Mouse (Mus musculus) hindbrain, embryonic 11.5 days (tissue): ENCODE data around the gene Plpp1. TPM values are rescaled to one million over a fixed set of nuclear protein-coding genes. Genes with fewer than 3 reads are reported as not detected.

Source experiments
- ATAC-seq: fragments of 200-750 bp; cut with Nextera tagmentation; 2 replicates; pipeline ENCODE4 v1.8.0; 2017; ENCODE audit warnings: mild to moderate bottlenecking, moderate TSS enrichment, moderate library complexity; ENCODE audit not compliant: low FRiP score
- DNase-seq: peaks from one replicate; pipeline ENCODE4 v3.0.0-alpha.2; 2015; ENCODE audit warnings: low spot score
- H3K27ac ChIP-seq: fragments of 300-500 bp; sonication (generic); 2 replicates; pipeline ENCODE4 v1.5.1; 2014; ENCODE audit warnings: mild to moderate bottlenecking, low read depth, low read length
- H3K27me3 ChIP-seq: fragments of 300-500 bp; sonication (generic); 2 replicates; pipeline ENCODE4 v1.6.1; 2014; ENCODE audit warnings: mild to moderate bottlenecking, low read length, moderate library complexity, mixed read lengths; ENCODE audit not compliant: control insufficient read depth, insufficient read depth
- H3K36me3 ChIP-seq: fragments of 300-500 bp; sonication (generic); 2 replicates; pipeline ENCODE4 v1.6.1; 2014; ENCODE audit warnings: mild to moderate bottlenecking, low read length, moderate library complexity, mixed read lengths; ENCODE audit not compliant: control insufficient read depth, insufficient read depth
- H3K4me1 ChIP-seq: fragments of 300-500 bp; sonication (generic); replicated peaks from 2 replicates; pipeline ENCODE4 v1.6.1; 2014; ENCODE audit warnings: low read length, mixed read lengths; ENCODE audit not compliant: control insufficient read depth, insufficient read depth
- H3K4me2 ChIP-seq: fragments of 300-500 bp; sonication (generic); replicated peaks from 2 replicates; pipeline ENCODE4 v1.6.1; 2014; ENCODE audit warnings: mild to moderate bottlenecking, low read depth, low read length
- H3K4me3 ChIP-seq: fragments of 300-500 bp; sonication (generic); 2 replicates; pipeline ENCODE4 v1.5.1; 2014; ENCODE audit warnings: low read depth, low read length
- H3K9ac ChIP-seq: fragments of 300-500 bp; sonication (generic); 2 replicates; pipeline ENCODE4 v1.6.1; 2014; ENCODE audit warnings: low read depth, low read length
- H3K9me3 ChIP-seq: fragments of 300-500 bp; sonication (generic); 2 replicates; pipeline ENCODE4 v1.6.1; 2016; ENCODE audit warnings: low read length; ENCODE audit not compliant: control insufficient read depth
- WGBS: fragments of 180-500 bp; shearing (Covaris S2); extraction: QIAGEN DNeasy Blood & Tissue Kit; methylation state at CpG from one replicate; pipeline ENCODE4 v1.1.7; 2014; 5-methylcytosine and 5-hydroxymethylcytosine counted together
- polyA plus RNA-seq: library from polyadenylated mRNA; unstranded; fragments of >200 nt; fragmentation: Nextera tagmentation; extraction: Ambion mirVana; gene quantifications from 2 replicates; pipeline ENCODE4 v1.2.1, GENCODE M21; 2014

The Plpp1 gene
- polyA plus RNA-seq, 1 experiment from 2014 or later, result 24.0 TPM

DNA sequence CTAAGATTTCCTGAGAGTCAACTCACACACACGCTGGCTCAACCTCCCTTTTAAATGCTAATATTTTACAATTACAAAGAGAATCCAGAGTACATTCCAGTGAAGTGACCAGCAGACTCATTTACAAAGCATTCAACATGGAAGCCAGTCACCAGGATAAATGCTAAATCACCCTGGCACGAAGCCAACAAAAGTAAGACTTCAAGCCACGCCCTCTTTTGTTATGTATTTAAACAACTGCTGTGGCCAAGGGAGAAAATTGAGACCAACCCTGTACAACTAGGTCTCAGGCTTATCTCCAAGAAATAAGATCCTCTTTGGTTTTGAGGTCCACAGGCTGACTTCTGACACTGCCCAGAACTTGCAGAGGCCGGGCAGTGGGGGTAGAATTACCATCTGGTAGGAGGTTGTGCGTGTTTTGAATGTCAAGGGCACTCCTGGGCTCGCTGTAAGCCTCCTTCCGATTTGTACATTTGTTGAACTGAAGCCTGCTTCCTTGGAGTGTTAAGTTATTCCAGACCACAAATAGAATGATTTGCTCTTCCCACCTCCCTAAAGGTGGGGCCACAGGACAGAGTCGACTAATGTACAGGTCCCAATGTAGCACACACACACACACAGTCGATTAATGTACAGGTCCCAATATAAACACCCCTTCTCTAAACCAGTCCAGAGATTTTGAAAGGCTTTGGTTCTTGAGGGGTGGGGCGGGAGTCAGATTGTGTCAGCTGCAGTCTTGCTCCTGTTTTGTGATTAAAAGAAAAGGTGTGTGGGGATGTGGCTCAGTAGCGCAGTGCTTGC, 29.9 kb upstream of the Plpp1 start:
- peak; percentile 66 for DNase-seq
- Histone ChIP-seq H3K9ac (no peak overlapping the region), H3K27ac (no peak overlapping the region), H3K4me2 (no peak overlapping the region), H3K36me3 (no peaks in the 10 kb centered on the region), H3K4me3 (no peak overlapping the region), H3K4me1 (no peaks in the 10 kb centered on the region), H3K9me3 (peaks cover 11% of the 10 kb centered on the region), H3K27me3 (no peaks in the 10 kb centered on the region)
- 27% methylated on average over 11 of the region's 11 CpGs for WGBS
- peak; percentile 78 for ATAC-seq

GRCm38 (mm10) chr13:112771447-112772208, 29.0 kb upstream of the Plpp1 start:
- no peaks in the 10 kb centered on the region for H3K27me3 ChIP-seq
- no peak overlapping the region for H3K4me3 ChIP-seq
- no peak overlapping the region for H3K9ac ChIP-seq
- no peaks in the 10 kb centered on the region for H3K36me3 ChIP-seq
- no peak for ATAC-seq
- no peak overlapping the region for H3K4me2 ChIP-seq
- DNase-seq, result no peak
- no peak overlapping the region for H3K27ac ChIP-seq
- peaks cover 11% of the 10 kb centered on the region for H3K9me3 ChIP-seq
- no peaks in the 10 kb centered on the region for H3K4me1 ChIP-seq
- WGBS, result 50% methylated on average over 15 of the region's 15 CpGs

GRCm38 (mm10) chr13:112772252-112772651, 28.3 kb upstream of the Plpp1 start:
- ATAC-seq, result no peak
- Histone ChIP-seq H3K9me3 (peaks cover 8% of the 10 kb centered on the region), H3K4me3 (no peak overlapping the region), H3K36me3 (no peaks in the 10 kb centered on the region), H3K4me1 (no peaks in the 10 kb centered on the region), H3K27me3 (no peaks in the 10 kb centered on the region), H3K27ac (no peak overlapping the region), H3K9ac (no peak overlapping the region), H3K4me2 (no peak overlapping the region)
- 61% methylated on average over 11 of the region's 11 CpGs for WGBS
- DNase-seq, result peak; percentile 14

GRCm38 (mm10) chr13:112772861-112773260, 27.7 kb upstream of the Plpp1 start:
- Histone ChIP-seq H3K4me1 (no peaks in the 10 kb centered on the region), H3K4me3 (no peak overlapping the region), H3K27me3 (no peaks in the 10 kb centered on the region), H3K27ac (no peak overlapping the region), H3K9ac (no peak overlapping the region), H3K36me3 (no peaks in the 10 kb centered on the region), H3K4me2 (no peak overlapping the region), H3K9me3 (peaks cover 2% of the 10 kb centered on the region)
- DNase-seq, result no peak
- 83% methylated on average over 14 of the region's 14 CpGs for WGBS
- ATAC-seq, result no peak

- Histone ChIP-seq H3K27me3 (no peaks in the 10 kb centered on the region), H3K4me2 (no peak overlapping the region), H3K9me3 (no peaks in the 10 kb centered on the region), H3K27ac (no peak overlapping the region), H3K4me3 (no peak overlapping the region), H3K9ac (no peak overlapping the region), H3K36me3 (no peaks in the 10 kb centered on the region), H3K4me1 (no peaks in the 10 kb centered on the region)
- whole genome bisulfite sequencing, result 92% methylated on average over 3 of the region's 3 CpGs
- DNase-seq, result no peak
- no peak for ATAC-seq
Measured at GRCm38 (mm10) chr13:112773991-112774675, 26.5 kb upstream of the Plpp1 start.

GRCm38 (mm10) chr13:112775856-112776255, 24.7 kb upstream of the Plpp1 start:
- 88% methylated on average over 10 of the region's 10 CpGs for WGBS
- H3K4me3 ChIP-seq, result no peak overlapping the region
- no peak overlapping the region for H3K4me2 ChIP-seq
- DNase-seq, result no peak
- H3K27ac ChIP-seq, result no peak overlapping the region
- H3K9me3 ChIP-seq, result no peaks in the 10 kb centered on the region
- no peaks in the 10 kb centered on the region for H3K4me1 ChIP-seq
- H3K36me3 ChIP-seq, result no peaks in the 10 kb centered on the region
- ATAC-seq, result no peak
- H3K27me3 ChIP-seq, result no peaks in the 10 kb centered on the region
- H3K9ac ChIP-seq, result no peak overlapping the region

GRCm38 (mm10) chr13:112778407-112778806, 22.2 kb upstream of the Plpp1 start:
- no peaks in the 10 kb centered on the region for H3K36me3 ChIP-seq
- no peak overlapping the region for H3K27ac ChIP-seq
- H3K9me3 ChIP-seq, result no peaks in the 10 kb centered on the region
- DNase-seq (no peak), ATAC-seq (no peak)
- H3K27me3 ChIP-seq, result no peaks in the 10 kb centered on the region
- H3K4me3 ChIP-seq, result no peak overlapping the region
- WGBS, result 94% methylated on average over 5 of the region's 5 CpGs
- H3K4me2 ChIP-seq, result no peak overlapping the region
- H3K9ac ChIP-seq, result no peak overlapping the region
- H3K4me1 ChIP-seq, result no peaks in the 10 kb centered on the region

DNA sequence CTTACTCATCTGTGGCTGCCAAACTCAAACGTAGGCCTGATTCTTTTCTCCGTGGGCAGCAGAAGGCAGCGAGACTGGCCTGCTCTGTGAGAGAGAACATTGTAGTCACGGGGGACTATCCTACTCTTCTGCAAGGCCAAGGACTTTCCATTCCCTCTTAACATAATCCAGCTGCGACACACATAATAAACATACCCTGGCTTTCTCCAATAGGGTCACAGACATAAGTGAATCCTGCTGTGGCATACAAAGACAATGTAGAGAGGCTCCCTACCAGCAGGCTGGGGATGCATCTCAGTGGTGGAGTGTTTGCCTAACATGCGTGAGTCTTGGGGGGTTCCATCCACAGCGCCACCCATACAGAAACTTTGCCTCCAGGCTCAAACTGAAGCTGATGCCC, 15.3 kb upstream of the Plpp1 start:
- no peak for ATAC-seq
- no peaks in the 10 kb centered on the region for H3K9me3 ChIP-seq
- WGBS, result 64% methylated on average over 7 of the region's 7 CpGs
- DNase-seq, result no peak
- H3K27me3 ChIP-seq, result no peaks in the 10 kb centered on the region
- H3K4me3 ChIP-seq, result no peak overlapping the region
- H3K9ac ChIP-seq, result no peak overlapping the region
- H3K36me3 ChIP-seq, result no peaks in the 10 kb centered on the region
- no peak overlapping the region for H3K4me2 ChIP-seq
- H3K4me1 ChIP-seq, result no peaks in the 10 kb centered on the region
- no peak overlapping the region for H3K27ac ChIP-seq
